Comparison of ENCODE assay signal across 18 mouse cellular contexts in the genomic region with DNA sequence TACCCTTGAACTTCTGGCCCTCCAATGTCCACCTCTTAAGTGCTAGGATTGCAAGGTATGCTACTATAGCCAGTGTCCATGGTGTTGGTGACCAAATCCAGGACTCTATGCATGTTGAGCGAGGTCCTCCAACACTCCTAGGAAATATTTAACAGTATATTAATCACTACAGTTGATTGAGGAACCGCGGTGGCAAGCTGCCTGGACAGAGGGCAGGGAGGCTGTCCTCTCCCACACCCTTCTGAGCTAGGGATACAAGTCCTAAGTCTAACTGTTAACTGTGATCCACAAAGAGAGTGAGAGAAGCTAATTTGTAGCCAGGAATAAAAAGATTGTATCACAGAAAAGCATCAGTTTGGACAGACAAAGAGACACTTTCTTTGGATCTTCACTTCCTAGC.
DNase-seq lines count a peak whose midpoint lies in the region; ATAC-seq and TF ChIP-seq lines count a peak whose summit lies in the region.
"Had no signal": no experiment of that assay in that cellular context is flagged by ENCODE, and none has a peak within 500 bp of the region (broad histone marks: within the 10 kb centered on the region; RNA-seq: fewer than 3 reads in every experiment).

No protein-coding gene starts in this region.

- WGBS in kidney, adult 2 months: 39% methylated on average over 3 of the region's 3 CpGs
- WGBS in kidney, embryonic 15.5 days: 55% methylated on average over 3 of the region's 3 CpGs
- 53% methylated on average over 3 of the region's 3 CpGs for WGBS in liver, postnatal 0 days (ENCODE audit: insufficient replicate concordance)

- H3K4me1 ChIP-seq in kidney, adult 2 months (ENCODE audit: control insufficient read depth, insufficient read depth, low read length): no peaks in the 10 kb centered on the region
- H3K4me1 ChIP-seq in kidney, embryonic 15.5 days: no peaks in the 10 kb centered on the region
- no peaks in the 10 kb centered on the region for H3K4me1 ChIP-seq in liver, postnatal 0 days (ENCODE audit: insufficient read depth)
- H3K4me1 ChIP-seq: embryonic facial prominence, embryonic 13.5 days; forebrain, embryonic 12.5 days; heart, embryonic 12.5 days; hindbrain, embryonic 15.5 days had no signal

- no peak for TF ChIP-seq CTCF in kidney, adult 2 months (conservative IDR thresholded peaks at IDR 0.05; ENCODE audit: insufficient read depth, insufficient read length, low read depth, low read length)
- TF ChIP-seq CTCF in liver, postnatal 0 days (IDR thresholded peaks at IDR 0.05; ENCODE audit: low read depth): no peak

- H3K9ac ChIP-seq in kidney, embryonic 15.5 days: no peak overlapping the region
- H3K9ac ChIP-seq in liver, postnatal 0 days (replicated peaks): no peak overlapping the region
- H3K9ac ChIP-seq: embryonic facial prominence, embryonic 13.5 days; forebrain, embryonic 12.5 days; heart, embryonic 12.5 days; hindbrain, embryonic 15.5 days had no signal

- peak; percentile 58 for DNase-seq in kidney, adult 2 months
- DNase-seq in liver, postnatal 0 days: peak; percentile 38
- DNase-seq in liver: no peak
- DNase-seq in kidney, postnatal 14 days: peak; percentile 33
- DNase-seq in natural killer cell, adult 2 months (ENCODE audit: low spot score in 2 of 2): no peak
- no peak for DNase-seq in layer of hippocampus, postnatal 36 days
- DNase-seq: adrenal gland, adult 8-10 months; cerebellum, adult 11-12 months; cerebellum, adult 9-10 months; cerebellum, postnatal 25 days; gastrocnemius, postnatal 10 days; heart, adult 2 months had no signal

- TF ChIP-seq EP300 in liver, postnatal 0 days (IDR thresholded peaks at IDR 0.05; ENCODE audit: low read depth): no peak

- no peak overlapping the region for H3K27ac ChIP-seq in kidney, adult 2 months (ENCODE audit: insufficient read depth, low read depth, low read length)
- H3K27ac ChIP-seq in kidney, embryonic 15.5 days: no peak overlapping the region
- H3K27ac ChIP-seq in liver, postnatal 0 days (ENCODE audit: low read depth): no peak overlapping the region
- H3K27ac ChIP-seq: embryonic facial prominence, embryonic 13.5 days; forebrain, embryonic 12.5 days; heart, adult 2 months; hindbrain, embryonic 15.5 days had no signal

- no peak overlapping the region for H3K4me3 ChIP-seq in kidney, adult 2 months (ENCODE audit: insufficient read depth, low read depth, low read length)
- H3K4me3 ChIP-seq in kidney, embryonic 15.5 days (replicated peaks): no peak overlapping the region
- H3K4me3 ChIP-seq in liver, postnatal 0 days (ENCODE audit: low read depth, low read length): no peak overlapping the region
- H3K4me3 ChIP-seq: embryonic facial prominence, embryonic 13.5 days; forebrain, embryonic 12.5 days; heart, adult 2 months; heart, embryonic 12.5 days; hindbrain, embryonic 15.5 days had no signal

- no peak overlapping the region for H3K4me2 ChIP-seq in kidney, embryonic 15.5 days
- H3K4me2 ChIP-seq in liver, postnatal 0 days (ENCODE audit: low read depth, low read length): no peak overlapping the region
- H3K4me2 ChIP-seq: embryonic facial prominence, embryonic 13.5 days; forebrain, embryonic 12.5 days; heart, embryonic 12.5 days; hindbrain, embryonic 15.5 days had no signal

- no peak for TF ChIP-seq POLR2A in kidney, adult 2 months (IDR thresholded peaks at IDR 0.05; ENCODE audit: low read depth, low read length)

- H3K27me3 ChIP-seq in kidney, adult 2 months (replicated peaks; ENCODE audit: control insufficient read depth, insufficient read depth, low read length): no peaks in the 10 kb centered on the region; the same call in 1 of the 2 replicates
- H3K27me3 ChIP-seq in kidney, embryonic 15.5 days: no peaks in the 10 kb centered on the region
- no peaks in the 10 kb centered on the region for H3K27me3 ChIP-seq in liver, postnatal 0 days (ENCODE audit: insufficient read depth, low read length)
- H3K27me3 ChIP-seq: embryonic facial prominence, embryonic 13.5 days; forebrain, embryonic 12.5 days; heart, embryonic 12.5 days; hindbrain, embryonic 15.5 days had no signal

- H3K36me3 ChIP-seq in kidney, adult 2 months (ENCODE audit: control insufficient read depth, insufficient read depth, low read length): no peaks in the 10 kb centered on the region
- no peaks in the 10 kb centered on the region for H3K36me3 ChIP-seq in kidney, embryonic 15.5 days
- H3K36me3 ChIP-seq in liver, postnatal 0 days (replicated peaks; ENCODE audit: insufficient read depth, low read length): no peaks in the 10 kb centered on the region
- H3K36me3 ChIP-seq: embryonic facial prominence, embryonic 13.5 days; forebrain, embryonic 12.5 days; heart, embryonic 12.5 days; hindbrain, embryonic 15.5 days had no signal

- no peak for ATAC-seq in kidney, embryonic 15.5 days (replicated peaks; ENCODE audit: low FRiP score)
- peak; percentile 61 for ATAC-seq in liver, postnatal 0 days
- ATAC-seq: forebrain, embryonic 16.5 days had no signal

- no peaks in the 10 kb centered on the region for H3K9me3 ChIP-seq in kidney, embryonic 15.5 days (replicated peaks)
- H3K9me3 ChIP-seq in liver, postnatal 0 days (ENCODE audit: low read length): no peaks in the 10 kb centered on the region
- H3K9me3 ChIP-seq: embryonic facial prominence, embryonic 13.5 days; forebrain, embryonic 12.5 days; heart, embryonic 12.5 days; hindbrain, embryonic 15.5 days had no signal

Comparison
In these comparisons a context has a peak if more than half of its experiments do, and no peak if none do; other contexts are left out.
1. DNase-seq: peak in kidney, adult 2 months (single experiment), liver, postnatal 0 days (single experiment) and kidney, postnatal 14 days (single experiment); none in liver (single experiment), natural killer cell, adult 2 months (0 of 2) and layer of hippocampus, postnatal 36 days (0 of 2).